Mouse (Mus musculus) CD4-positive, CD25-positive, alpha-beta regulatory T cell, adult 4 months (primary cell): Measurements from ENCODE around the gene Ccl28. TPM values are rescaled to one million over a fixed set of nuclear protein-coding genes. Genes with fewer than 3 reads are reported as not detected.
"Not testable (repeated sequence)": the region's sequence is repeated elsewhere in the genome, so short reads cannot be mapped to it uniquely, and the experiment has no call there.

ENCODE experiments used
- ATAC-seq: one replicate; pipeline ENCODE4 v1.8.0; 2017
- polyA plus RNA-seq, 2 experiments: library from polyadenylated mRNA; unstranded; fragments of 100-300 nt; shearing (Covaris generic); gene quantifications; one replicate each; pipeline ENCODE4 v1.2.1; 2017

Gene Ccl28
- not detected for polyA plus RNA-seq

GRCm38 (mm10) chr13:119623634-119624033 lies at the start of gene Ccl28:
Gene Ccl28, plus strand, starts transcription at chr13:119623819.
- ATAC-seq, result no peak

GRCm38 (mm10) chr13:119596321-119597211 lies 27.1 kb upstream of the Ccl28 start:
- ATAC-seq, result not testable (repeated sequence)

GRCm38 (mm10) chr13:119598466-119598865 lies 25.2 kb upstream of the Ccl28 start:
- ATAC-seq, result not testable (repeated sequence)

GRCm38 (mm10) chr13:119599066-119599465 lies 24.6 kb upstream of the Ccl28 start:
- not testable (repeated sequence) for ATAC-seq

- not testable (repeated sequence) for ATAC-seq
These were observed 24.1 kb upstream of the Ccl28 start for GRCm38 (mm10) chr13:119599498-119599897.

GRCm38 (mm10) chr13:119600166-119600565 lies 23.5 kb upstream of the Ccl28 start:
- ATAC-seq, result not testable (repeated sequence)

DNA sequence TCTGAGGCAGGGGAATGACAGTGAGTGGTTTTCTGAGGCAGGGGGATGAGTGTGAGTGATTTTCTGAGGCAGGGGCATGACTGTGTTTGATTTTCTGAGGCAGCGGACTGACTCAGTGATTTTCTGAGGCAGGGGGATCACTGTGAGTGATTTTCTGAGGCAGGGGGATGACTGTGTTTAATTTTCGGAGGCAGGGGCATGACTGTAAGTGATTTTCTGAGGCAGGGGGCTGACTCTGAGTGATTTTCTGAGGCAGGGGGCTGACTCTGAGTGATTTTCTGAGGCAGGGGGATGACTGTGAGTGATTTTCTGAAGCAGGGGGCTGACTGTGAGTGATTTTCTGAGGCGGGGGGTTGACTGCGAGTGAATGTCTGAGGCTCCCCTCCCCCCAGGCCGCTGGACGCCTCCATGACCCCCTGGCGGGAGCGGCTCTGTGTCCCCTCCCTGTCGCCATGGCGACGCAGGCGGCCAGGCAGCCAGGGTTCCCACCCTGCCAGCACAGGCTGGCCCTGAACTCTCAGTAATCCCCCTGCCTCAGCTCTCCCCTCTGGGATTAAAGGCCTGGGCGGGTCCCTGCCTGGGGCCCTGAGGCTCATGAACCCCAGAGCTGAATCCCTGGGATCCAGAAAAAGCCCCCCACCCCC lies 20.8 kb upstream of the Ccl28 start:
- ATAC-seq, result not testable (repeated sequence)

DNA sequence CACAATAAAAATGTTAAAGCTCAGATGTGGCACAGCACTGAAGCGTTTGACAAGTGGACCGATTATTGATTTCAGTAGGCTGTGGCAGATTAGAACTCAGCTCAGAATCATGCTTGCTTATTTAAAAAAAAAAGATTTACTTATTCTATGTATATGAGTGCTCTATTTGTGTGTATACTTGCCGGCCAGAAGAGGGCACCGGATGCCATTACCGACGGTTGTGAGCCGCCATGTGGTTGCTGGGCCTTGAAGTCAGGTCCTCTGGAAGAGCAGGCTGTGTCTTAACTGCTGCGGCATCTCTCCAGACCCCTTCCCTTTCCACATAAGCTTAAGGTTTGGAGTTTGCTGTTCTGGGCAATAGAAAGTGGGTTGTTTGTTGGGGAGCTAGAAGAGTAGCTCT lies 19.7 kb upstream of the Ccl28 start:
- ATAC-seq, result peak; percentile 51

DNA sequence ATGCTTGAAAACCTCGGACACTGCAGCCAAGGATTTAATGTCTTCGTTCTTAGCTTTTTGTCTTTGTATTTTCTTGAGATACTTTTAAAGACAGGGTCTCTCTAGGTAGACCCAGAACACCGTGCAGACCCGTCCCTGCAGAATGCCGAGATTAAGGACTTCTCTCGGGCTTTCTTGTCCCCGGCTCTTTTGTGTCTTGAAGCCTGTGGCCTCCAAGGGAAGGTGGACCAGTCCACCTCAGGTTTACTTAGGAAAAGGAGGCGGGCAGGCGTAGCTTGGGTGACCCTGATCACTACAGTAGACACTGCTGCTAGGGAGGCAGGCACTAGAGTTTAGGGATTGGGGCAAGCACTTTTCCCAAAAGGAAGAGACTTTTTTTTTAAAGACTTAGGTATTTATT lies 19.3 kb upstream of the Ccl28 start:
- ATAC-seq, result not testable (repeated sequence)

- no peak for ATAC-seq
These were observed 4.8 kb upstream of the Ccl28 start for GRCm38 (mm10) chr13:119618841-119619240.

DNA sequence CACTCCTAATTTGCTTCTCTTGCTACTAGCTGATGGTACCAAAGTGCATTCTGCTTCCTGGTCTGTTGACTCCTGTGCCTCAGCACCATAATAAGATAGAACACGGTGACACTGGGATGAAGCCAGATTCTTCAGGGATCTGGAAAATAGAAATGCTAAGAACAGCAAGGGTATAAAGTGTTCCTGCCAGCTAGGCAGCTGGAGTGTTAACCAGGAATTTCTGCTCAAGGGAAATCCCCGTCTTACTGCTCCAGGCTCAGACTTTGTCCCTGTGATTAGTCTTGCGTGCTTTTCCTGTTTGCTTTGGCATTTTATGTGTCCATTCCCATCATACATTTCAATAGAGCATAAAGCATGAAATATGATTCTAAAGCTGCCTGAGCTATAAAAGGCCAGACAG lies 3.9 kb upstream of the Ccl28 start:
- no peak for ATAC-seq

GRCm38 (mm10) chr13:119625952-119626351 lies 2.3 kb downstream of the Ccl28 start:
- ATAC-seq, result peak; percentile 43

GRCm38 (mm10) chr13:119631482-119632155 lies 8.0 kb downstream of the Ccl28 start:
- peak; percentile 100 for ATAC-seq

DNA sequence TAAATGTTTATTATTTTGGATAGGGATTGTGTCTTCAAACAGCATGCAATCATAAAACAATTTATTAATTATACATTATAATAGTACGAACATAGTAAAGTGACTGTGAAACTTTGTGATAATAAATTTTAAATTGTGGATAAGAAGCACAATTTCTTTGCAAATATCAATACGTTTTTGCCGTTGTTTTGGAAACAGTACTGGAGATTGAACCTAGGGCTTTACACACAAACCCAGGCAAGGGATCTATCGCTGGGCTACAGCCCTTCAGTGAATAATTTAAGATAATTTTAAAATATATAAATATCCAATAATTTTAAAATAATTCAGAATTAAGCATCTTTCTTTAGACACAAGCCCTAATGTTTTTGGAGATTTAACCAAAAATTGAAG lies 8.5 kb downstream of the Ccl28 start:
- no peak for ATAC-seq

DNA sequence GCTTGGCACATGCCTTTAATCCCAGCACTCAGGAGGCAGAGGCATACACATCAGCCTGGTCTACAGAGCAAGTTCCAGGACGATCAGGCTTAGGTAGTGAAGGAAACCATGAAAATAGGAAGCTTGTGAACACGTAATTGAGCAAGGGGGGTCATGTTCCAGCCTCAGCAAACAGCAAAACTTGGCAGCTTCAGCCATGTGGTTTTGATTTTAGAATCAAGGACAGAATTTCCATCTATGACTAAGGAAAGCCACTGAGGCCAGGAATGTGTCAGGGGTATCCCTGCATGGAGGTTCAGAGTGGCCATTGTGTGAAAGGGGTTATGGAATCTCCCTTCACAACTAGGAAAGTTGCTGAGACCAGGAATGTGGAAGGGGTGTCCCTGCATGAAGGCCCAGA lies 11.9 kb downstream of the Ccl28 start:
- ATAC-seq, result no peak

DNA sequence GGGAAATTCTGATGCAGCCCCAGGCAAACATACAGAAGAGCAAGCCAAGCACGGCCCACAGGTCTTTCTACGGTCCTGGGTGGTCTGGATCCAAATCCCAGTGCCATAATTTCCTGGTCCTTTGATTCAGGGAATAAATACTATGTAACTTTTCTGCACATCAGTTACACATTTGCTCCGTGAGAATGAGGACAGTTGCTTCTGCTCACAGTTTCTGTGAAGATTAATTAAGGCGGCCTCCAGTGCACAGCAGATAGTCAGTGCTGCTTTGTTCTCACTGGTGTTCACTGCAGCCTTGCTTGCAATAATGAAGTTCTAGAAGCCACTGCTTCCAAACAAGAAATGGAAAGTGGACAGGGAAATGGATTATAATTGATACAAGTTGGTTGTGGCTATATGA lies 14.2 kb downstream of the Ccl28 start:
- no peak for ATAC-seq

DNA sequence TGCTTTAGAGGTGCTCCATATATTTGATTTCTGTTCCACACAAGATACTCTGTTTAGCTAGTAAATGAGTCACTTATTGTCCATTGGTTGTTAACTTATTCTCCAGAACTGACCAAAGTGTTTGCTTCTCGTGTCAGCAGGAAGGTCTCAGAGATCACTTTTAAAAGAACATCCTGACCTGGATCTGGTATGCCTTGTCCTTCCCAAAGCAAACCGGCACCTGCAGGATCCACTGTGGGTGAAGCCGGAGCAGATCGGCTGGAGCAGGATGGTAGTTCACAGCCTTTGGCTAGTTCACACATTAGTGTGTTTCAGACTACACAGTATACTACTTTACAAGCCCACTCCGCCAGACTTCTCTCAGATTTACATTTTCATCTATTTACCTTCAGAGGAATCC lies 14.8 kb downstream of the Ccl28 start:
- no peak for ATAC-seq

DNA sequence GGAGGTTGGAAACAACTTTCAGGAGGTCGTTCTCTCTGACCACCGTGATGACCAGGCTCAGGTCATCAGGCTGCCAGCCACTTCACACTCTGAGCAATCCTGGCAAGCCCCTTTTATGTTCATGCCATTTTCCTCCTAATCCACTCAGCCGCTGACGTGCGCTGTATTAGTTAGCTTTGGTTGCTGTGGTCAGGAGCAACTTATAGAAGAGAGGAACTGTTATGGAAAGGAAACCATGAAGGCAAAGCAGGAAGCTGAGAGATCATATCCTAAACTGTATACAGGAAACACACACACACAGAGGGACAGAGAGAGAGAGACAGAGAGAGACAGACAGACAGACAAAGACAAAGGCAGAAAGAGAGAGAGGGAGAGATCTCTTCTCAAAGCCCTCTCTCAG lies 15.7 kb downstream of the Ccl28 start:
- ATAC-seq, result no peak

DNA sequence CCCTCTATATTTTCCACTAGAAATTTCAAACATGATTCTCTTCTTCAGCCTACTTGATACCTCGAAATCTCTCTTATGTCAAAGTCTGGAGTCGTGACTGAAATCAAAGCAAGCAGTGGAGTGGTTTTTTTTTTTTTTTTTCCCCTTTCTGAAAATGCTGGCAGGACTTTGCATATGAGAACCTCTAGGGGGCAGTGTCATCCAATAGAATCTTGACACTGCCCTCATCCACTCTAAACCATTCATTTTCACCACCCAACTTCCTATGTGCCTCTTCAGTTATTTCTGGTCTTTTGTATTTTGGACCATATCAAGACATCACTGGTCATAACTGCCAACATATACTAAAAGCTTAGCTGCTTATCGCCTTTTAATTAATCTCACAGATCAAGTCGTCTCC lies 16.9 kb downstream of the Ccl28 start:
- peak; percentile 93 for ATAC-seq

DNA sequence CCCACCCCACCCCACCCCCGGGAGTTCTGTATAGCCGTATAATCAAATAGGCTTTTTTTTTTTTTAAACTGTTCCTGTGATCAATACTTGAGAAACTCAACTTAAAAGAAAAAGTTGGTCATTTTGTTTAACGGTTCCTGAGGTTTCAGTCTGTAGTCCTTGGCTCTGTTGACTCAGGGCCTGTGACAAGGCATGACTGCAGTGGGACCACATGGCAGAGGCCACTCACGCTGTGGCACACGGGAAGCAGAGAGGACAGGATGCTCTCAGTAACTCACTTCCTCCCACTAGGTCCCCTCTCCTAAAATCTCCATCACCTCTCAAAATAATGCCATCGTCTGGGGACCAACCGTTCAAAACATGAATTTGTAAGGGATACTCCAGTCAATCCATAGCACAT lies 17.5 kb downstream of the Ccl28 start:
- ATAC-seq, result no peak

GRCm38 (mm10) chr13:119644769-119645168 lies 21.1 kb downstream of the Ccl28 start:
- no peak for ATAC-seq

DNA sequence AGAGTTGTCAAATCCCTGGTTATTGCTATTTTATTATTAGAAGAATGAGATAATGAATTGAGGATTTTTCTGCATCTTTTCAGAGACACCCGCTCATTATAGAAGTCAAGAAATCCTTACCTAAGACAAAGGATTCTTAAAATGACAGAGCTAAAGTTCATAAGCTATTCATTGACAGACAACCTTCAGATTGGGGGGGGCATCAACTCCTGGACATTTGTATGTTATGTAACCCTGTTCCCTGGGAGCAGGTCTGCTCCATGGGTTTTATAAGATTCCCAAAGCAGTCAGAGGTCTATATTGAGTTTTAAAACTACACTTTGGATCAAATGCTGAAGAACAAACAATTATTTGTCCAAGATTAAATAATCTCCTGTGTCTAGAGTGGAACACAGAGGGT lies 22.9 kb downstream of the Ccl28 start:
- no peak for ATAC-seq
